Mouse (Mus musculus) thymus, adult 18-20 months (tissue): ENCODE data around the gene Il24.

Source experiments
- DNase-seq, 2 experiments: peaks; one replicate each; pipeline ENCODE4 v3.0.0; 2022; ENCODE audit warnings: mixed read lengths in 2 of 2

Gene Il24

DNA sequence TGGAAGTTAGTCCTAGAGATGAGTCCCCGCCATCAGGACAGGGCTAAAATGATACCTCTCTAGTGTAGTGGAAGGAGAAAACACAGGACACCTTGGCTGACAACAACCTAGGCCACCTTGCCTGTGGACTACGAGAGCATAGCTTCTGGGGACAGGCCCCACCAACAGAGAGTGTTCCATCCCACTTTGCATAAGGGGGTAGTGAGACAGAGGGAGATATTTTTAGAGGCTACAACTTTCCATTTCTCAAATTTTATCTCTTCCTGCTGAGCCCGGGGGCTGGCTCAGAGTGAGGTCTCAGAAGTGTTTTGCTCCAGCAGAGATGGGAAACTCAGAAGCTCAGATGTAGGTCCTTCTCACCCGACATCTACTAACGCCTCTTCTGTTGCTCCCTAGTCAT is 36.8 kb downstream of the Il24 start:
- peak in 1 of 2 experiments; percentile 13 for DNase-seq

DNA sequence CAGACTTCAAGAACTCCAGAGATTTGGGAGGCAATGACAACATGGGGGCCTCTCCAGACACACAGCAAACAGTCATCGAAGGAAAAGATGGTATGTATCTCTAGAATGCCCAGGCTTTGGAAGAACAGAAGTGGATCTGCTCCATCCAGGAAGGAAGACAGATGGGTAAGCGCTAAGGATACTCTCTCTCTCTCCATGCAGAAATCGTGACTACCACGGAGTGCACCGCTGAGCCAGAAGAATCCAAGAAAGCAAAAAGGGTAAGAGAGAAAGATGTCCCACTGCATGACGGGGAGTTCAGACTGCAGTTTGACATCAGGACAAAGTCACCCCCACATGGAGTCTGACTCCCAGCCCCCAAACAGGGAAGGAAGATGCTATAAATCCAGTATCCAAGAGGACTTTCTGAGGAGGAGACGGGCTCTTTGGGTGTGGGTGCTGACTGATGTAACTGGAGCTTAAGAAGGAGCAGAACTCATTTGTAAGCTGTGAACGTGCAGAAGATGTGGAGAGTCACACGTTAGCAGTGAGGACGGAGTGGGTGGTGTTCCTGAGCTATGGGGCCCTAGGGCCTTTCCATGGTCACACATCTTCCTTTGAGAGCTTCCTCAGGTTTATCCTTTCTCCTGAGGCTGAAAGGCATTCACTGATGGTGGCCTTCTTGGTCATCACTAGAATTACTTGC is 37.6 kb downstream of the Il24 start:
- DNase-seq = no peak

DNA sequence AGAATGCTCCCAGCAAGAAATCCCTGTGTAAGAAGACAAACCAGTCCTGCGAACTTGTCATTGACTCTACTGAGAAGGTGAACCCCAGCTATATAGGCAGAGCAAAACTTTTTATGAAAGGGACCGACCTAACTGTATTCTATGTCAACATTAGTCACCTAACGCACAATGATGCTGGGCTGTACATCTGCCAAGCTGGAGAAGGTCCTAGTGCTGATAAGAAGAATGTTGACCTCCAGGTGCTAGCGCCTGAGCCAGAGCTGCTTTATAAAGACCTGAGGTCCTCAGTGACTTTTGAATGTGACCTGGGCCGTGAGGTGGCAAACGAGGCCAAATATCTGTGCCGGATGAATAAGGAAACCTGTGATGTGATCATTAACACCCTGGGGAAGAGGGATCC is 42.7 kb downstream of the Il24 start:
- DNase-seq = no peak

DNA sequence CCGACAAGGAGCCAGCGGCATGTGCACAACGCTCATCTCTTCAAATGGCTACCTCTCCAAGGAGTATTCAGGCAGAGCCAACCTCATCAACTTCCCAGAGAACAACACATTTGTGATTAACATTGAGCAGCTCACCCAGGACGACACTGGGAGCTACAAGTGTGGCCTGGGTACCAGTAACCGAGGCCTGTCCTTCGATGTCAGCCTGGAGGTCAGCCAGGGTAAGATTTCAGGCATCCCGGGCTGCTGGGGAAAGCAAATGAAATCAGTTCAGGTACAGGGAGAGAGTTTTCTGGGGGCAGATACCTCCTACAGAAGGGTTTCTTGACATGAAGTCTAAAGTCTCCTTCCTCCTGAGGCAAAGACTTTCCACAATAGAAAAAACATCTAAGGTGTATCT is 45.6 kb downstream of the Il24 start:
- no peak for DNase-seq

DNA sequence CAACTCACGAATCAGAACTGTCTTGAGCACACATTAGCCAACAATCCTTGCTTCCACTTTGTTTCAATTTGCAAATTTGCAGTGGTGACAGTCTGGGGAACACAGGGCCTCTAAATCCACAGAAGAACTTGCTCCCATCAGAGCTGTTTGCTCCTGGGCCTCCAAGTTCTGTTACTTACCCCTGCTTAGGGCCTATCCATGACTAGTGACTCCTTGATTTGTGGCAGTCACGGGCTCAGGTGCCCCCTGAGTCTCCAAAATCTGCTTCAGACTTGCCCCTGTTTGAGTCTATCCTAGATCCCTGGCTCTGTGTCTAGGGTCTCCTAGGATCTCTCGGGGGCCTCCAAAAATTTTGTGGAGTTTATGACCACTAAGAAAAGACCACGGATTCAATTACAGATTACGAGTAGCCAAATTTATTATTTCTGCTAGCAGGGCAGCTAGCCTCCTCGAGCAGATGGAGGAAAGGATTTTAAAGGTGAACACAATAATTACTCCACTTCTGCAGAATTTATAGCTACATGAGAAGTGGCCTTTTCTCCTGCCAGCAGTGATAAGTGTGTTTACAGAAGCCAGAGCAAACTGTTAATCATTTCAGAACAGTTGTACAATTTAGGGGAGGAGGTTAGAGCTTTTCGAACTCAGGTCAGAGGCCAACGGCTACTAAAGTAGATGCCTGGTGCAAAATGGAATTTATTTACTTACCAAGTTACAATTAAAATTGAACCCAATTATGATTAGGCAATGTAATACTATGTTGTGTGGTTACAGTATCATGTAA is 46.5 kb downstream of the Il24 start:
- no peak for DNase-seq

DNA sequence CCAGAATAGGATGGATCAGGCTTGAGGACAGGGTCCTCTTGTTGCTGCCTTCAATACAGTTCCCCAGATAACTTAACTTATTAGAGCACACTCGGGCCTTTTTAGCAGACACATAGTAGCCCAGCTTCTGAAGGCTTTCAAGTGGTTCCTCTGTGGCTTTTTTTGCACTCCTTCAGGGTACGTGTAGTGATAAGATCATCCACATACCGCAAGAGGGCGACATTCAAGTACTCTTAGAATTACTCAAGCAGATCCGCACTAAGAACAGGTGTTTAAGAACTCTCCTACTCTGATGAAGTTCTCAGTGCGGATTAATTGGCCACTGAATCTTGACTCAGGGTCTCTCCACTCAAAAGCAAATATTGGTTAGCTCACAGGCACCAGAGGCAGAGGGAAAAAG is 49.0 kb downstream of the Il24 start:
- peak in 1 of 2 experiments; percentile 29 for DNase-seq

DNA sequence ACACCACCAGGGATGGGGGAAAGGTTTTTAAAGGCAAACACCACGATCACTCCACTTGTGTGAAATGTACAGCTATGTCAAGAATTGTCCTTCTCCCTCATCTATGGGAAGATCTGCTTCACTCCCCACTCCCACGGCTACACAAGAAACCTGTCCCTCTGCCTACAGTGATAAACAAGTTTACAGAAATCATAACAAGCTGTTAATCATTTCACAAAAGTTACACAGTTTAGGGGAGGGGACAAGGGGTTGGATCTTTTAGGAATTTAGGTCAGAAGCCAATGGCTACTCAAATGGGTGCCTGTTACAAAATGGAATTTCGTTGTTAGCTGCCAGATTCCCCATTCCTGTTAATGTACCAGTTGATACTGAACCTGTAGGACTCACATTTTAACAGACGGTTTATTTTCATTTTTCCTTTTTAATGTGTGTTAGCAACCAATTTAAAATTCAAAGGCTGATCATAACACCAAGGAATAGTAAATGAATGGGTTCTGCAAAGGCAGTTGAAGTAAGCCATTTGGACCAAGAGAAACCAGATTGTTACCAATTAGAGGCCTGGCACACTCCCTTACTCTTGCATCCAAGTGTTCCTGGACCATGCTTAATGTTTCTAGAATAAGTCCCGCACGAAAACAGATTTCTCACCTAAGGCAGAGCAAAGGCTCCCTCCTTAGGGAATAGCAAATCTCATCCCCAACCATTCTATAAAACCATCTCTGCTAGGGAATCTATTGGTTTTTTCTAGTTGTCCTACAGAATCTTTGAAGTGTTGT is 51.9 kb downstream of the Il24 start:
- no peak for DNase-seq

DNA sequence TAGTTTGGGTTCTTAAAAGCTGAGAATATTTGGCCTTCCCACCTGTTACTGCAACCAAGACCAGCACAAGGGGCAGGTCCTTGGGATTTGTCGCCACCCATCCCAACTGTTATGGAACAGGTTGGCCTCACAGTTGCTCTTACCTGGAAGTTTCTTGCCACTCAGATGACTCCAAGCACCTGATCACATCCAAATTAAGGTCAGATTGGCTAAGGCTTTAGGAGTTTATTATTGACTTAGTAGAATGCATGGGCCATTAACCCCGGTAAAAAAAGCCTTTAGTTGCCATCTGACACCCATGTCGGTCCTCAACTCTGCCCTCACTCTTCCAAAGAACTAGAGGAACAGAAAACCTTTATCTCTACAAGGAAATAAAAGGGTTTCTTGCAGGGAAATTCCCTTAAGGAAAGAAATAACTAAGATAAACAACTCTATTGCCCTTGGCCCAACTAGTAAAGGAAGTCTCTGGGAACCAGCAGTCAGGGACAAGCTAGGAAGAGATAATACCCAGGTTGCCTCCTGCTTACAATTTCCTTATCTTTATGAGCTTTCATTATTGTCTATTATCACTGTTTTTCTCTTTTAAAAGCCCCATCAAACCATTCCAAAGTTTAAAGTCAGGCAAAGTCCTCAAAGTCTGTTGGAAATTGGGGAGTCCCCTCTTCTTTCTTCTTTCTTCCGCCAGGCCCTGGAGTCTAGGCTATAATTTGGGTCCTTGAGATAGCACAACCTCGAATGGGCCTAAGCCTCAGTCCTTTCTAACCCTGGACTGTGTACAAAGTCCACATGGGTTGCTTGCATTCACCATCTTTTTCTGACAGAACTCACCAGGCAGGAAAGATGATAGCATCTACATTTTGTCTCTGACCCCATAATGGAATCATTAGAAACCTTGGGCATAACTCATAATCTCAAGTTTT is 54.8 kb downstream of the Il24 start:
- DNase-seq = no peak
